Mouse (Mus musculus) left cerebral cortex, postnatal 10 days (tissue): ENCODE measurements around the gene Alox12. TPM values are rescaled to one million over a fixed set of nuclear protein-coding genes. Genes with fewer than 3 reads are reported as not detected.

Experiments
- DNase-seq, 2 experiments: peaks; one replicate each; pipeline ENCODE4 v3.0.0; 2021 to 2022; ENCODE audit warnings: low spot score in 2 of 2, mixed read lengths in 1 of 2; ENCODE audit errors: extremely low spot score in 1 of 2
- intact Hi-C: fragments of 180-260 bp; cut with DNase I; formaldehyde crosslinking; loops from one replicate; pipeline ENCODE4 v1.15.1; 2025
- total RNA-seq, 2 experiments: library from RNA; stranded (reverse); gene quantifications; 2 replicates each; pipeline ENCODE4 v1.2.3; 2021

The Alox12 gene
- total RNA-seq, 2 experiments from 2014 or later: 0.32 to 0.41 TPM

GRCm38 (mm10) chr11:70225798-70226601, 29.2 kb downstream of the Alox12 start:
- intact Hi-C loops: no loop called here
- DNase-seq: peak in 1 of 2 experiments; percentile 33

- intact Hi-C loops: no loop called here
- DNase-seq: peak in 1 of 2 experiments; percentile 70
Measured at GRCm38 (mm10) chr11:70223724-70224123, 31.4 kb downstream of the Alox12 start.

- intact Hi-C loops: no loop called here
- DNase-seq: peak in 1 of 2 experiments; percentile 41
Measured at GRCm38 (mm10) chr11:70221603-70222500, 33.3 kb downstream of the Alox12 start.

- intact Hi-C loops: no loop called here
- peak; percentile 95 to 98 for DNase-seq
Measured at GRCm38 (mm10) chr11:70220731-70221602, 34.2 kb downstream of the Alox12 start, which contains the start of gene Slc16a13. Gene Slc16a13 (minus strand): TSS chr11:70221064.

- DNase-seq: peak in 1 of 2 experiments; percentile 63
- intact Hi-C loops: no loop called here
Measured at GRCm38 (mm10) chr11:70220323-70220722, 34.8 kb downstream of the Alox12 start.

GRCm38 (mm10) chr11:70219873-70220272, 35.3 kb downstream of the Alox12 start:
- intact Hi-C loops: loop anchor here (10.0 kb wide), 1 partner anchor 285 kb away; the partner anchor contains the start of gene Ybx2

GRCm38 (mm10) chr11:70218741-70219470, 36.2 kb downstream of the Alox12 start:
- intact Hi-C loops: loop anchor here (10.0 kb wide), 1 partner anchor 284 kb away; the partner anchor contains the start of gene Ybx2

More at GRCm38 (mm10) chr11:70219873-70220272, 35.3 kb downstream of the Alox12 start:
- no peak for DNase-seq

GRCm38 (mm10) chr11:70218039-70218438, 37.1 kb downstream of the Alox12 start:
- intact Hi-C loops: loop anchor here (10.0 kb wide), 1 partner anchor 283 kb away; the partner anchor contains the start of gene Ybx2
- DNase-seq: no peak

More at GRCm38 (mm10) chr11:70218741-70219470, 36.2 kb downstream of the Alox12 start:
- DNase-seq: no peak

GRCm38 (mm10) chr11:70216103-70216502, 39.0 kb downstream of the Alox12 start:
- intact Hi-C loops: loop anchor here (10.0 kb wide), 1 partner anchor 281 kb away; the partner anchor contains the start of gene Ybx2
- no peak for DNase-seq

- DNase-seq: peak in 1 of 2 experiments; percentile 50
Measured at GRCm38 (mm10) chr11:70215301-70215700, 39.9 kb downstream of the Alox12 start.

GRCm38 (mm10) chr11:70214856-70215209, 40.3 kb downstream of the Alox12 start:
- peak in 1 of 2 experiments; percentile 54 for DNase-seq
- intact Hi-C loops: loop anchor here (10.0 kb wide), 1 partner anchor 280 kb away; the partner anchor contains the start of gene Ybx2

More at GRCm38 (mm10) chr11:70215301-70215700, 39.9 kb downstream of the Alox12 start:
- intact Hi-C loops: loop anchor here (10.0 kb wide), 1 partner anchor 280 kb away; the partner anchor contains the start of gene Ybx2

GRCm38 (mm10) chr11:70214191-70214855, 40.8 kb downstream of the Alox12 start:
- DNase-seq: peak in 1 of 2 experiments; percentile 66

GRCm38 (mm10) chr11:70213736-70214135, 41.4 kb downstream of the Alox12 start:
- intact Hi-C loops: loop anchor here (2.0 to 10.0 kb wide), 3 partner anchors 139 to 279 kb away; partner anchors contain the start of genes Asgr1 and Ybx2
- peak in 1 of 2 experiments; percentile 74 for DNase-seq

More at GRCm38 (mm10) chr11:70214191-70214855, 40.8 kb downstream of the Alox12 start:
- intact Hi-C loops: loop anchor here (10.0 kb wide), 1 partner anchor 280 kb away; the partner anchor contains the start of gene Ybx2

- intact Hi-C loops: loop anchor here (2.0 to 10.0 kb wide), 3 partner anchors 138 to 278 kb away; partner anchors contain the start of genes Asgr1 and Ybx2
- peak in 1 of 2 experiments; percentile 69 for DNase-seq
Measured at GRCm38 (mm10) chr11:70212896-70213295, 42.3 kb downstream of the Alox12 start.

- intact Hi-C loops: loop anchor here (2.0 to 10.0 kb wide), 3 partner anchors 138 to 278 kb away; partner anchors contain the start of genes Asgr1 and Ybx2
- no peak for DNase-seq
Measured at GRCm38 (mm10) chr11:70212423-70212822, 42.7 kb downstream of the Alox12 start, which contains the start of gene Slc16a11. Gene Slc16a11 (plus strand): TSS chr11:70212752.

- DNase-seq: no peak
- intact Hi-C loops: loop anchor here (2.0 to 10.0 kb wide), 3 partner anchors 137 to 277 kb away; partner anchors contain the start of genes Asgr1 and Ybx2
Measured at GRCm38 (mm10) chr11:70211972-70212371, 43.2 kb downstream of the Alox12 start.
